Mouse (Mus musculus) MEL (cell line): ENCODE results near the gene Cdyl. TPM values are rescaled to one million over a fixed set of nuclear protein-coding genes. Genes with fewer than 3 reads are reported as not detected.

Source experiments
- DNase-seq: peaks from one replicate; pipeline ENCODE4 v3.0.0; 2011; ENCODE audit warnings: low read depth, low spot score
- H3K27ac ChIP-seq: 2 replicates; pipeline ENCODE4 v1.5.1; 2012; ENCODE audit warnings: low read depth, mild to moderate bottlenecking, control low read depth, low read length, moderate library complexity; ENCODE audit not compliant: control insufficient read depth
- H3K27me3 ChIP-seq, 2 experiments: fragments of 150-350 bp in 1 of 2; sonication (generic) in 1 of 2; 2 replicates each; pipeline ENCODE4 v1.6.1; 2012; ENCODE audit warnings: low read length in 2 of 2, mild to moderate bottlenecking in 2 of 2, improper control_type of control experiment in 1 of 2, moderate library complexity in 1 of 2; ENCODE audit not compliant: insufficient read depth in 2 of 2, control insufficient read depth in 1 of 2
- H3K36me3 ChIP-seq, 2 experiments: 2 replicates each; pipeline ENCODE4 v1.6.1; 2012 to 2014; ENCODE audit warnings: low read length in 2 of 2, improper control_type of control experiment in 1 of 2, inconsistent platforms in 1 of 2, mild to moderate bottlenecking in 1 of 2; ENCODE audit not compliant: insufficient read depth in 2 of 2, control insufficient read depth in 1 of 2
- H3K4me1 ChIP-seq, 2 experiments: fragments of 150-350 bp in 1 of 2; sonication (generic) in 1 of 2; 2 replicates each; pipeline ENCODE4 v1.6.1; 2012; ENCODE audit warnings: low read length in 2 of 2, improper control_type of control experiment in 1 of 2, mild to moderate bottlenecking in 1 of 2; ENCODE audit not compliant: insufficient read depth in 2 of 2, control insufficient read depth in 1 of 2
- H3K4me3 ChIP-seq, 2 experiments: fragments of 150-350 bp in 1 of 2; sonication (generic) in 1 of 2; 2 replicates each; pipeline ENCODE4 v1.5.1; 2012; ENCODE audit warnings: low read depth in 2 of 2, low read length in 2 of 2, mild to moderate bottlenecking in 2 of 2, moderate library complexity in 2 of 2, control low read depth in 1 of 2, improper control_type of control experiment in 1 of 2; ENCODE audit not compliant: control insufficient read depth in 1 of 2, insufficient read depth in 1 of 2
- H3K79me2 ChIP-seq: 2 replicates; pipeline ENCODE4 v1.6.1; 2012; ENCODE audit warnings: mild to moderate bottlenecking, low read length, moderate library complexity; ENCODE audit not compliant: control insufficient read depth, poor library complexity, insufficient read depth
- H3K9ac ChIP-seq: 2 replicates; pipeline ENCODE4 v1.6.1; 2012; ENCODE audit warnings: low read depth, mild to moderate bottlenecking, control low read depth, low read length, moderate library complexity; ENCODE audit not compliant: control insufficient read depth, poor library complexity, severe bottlenecking
- H3K9me3 ChIP-seq: fragments of 150-350 bp; sonication (generic); replicated peaks from 2 replicates; pipeline ENCODE4 v1.6.1; 2012; ENCODE audit warnings: mild to moderate bottlenecking, low read length, improper control_type of control experiment, moderate library complexity; ENCODE audit not compliant: insufficient read depth
- BHLHE40 ChIP-seq: IDR thresholded peaks from 2 replicates; pipeline ENCODE4 v1.6.1; 2012; ENCODE audit warnings: low read depth, mild to moderate bottlenecking, inconsistent platforms, low read length, improper control_type of control experiment, borderline replicate concordance
- CHD1 ChIP-seq: IDR thresholded peaks from 2 replicates; pipeline ENCODE4 v1.6.1; 2012; ENCODE audit warnings: low read depth, mild to moderate bottlenecking, inconsistent platforms, low read length, improper control_type of control experiment
- ETS1 ChIP-seq: IDR thresholded peaks from 2 replicates; pipeline ENCODE4 v1.6.1; 2012; ENCODE audit warnings: low read depth, mild to moderate bottlenecking, inconsistent platforms, low read length, improper control_type of control experiment, moderate library complexity
- GABPA ChIP-seq: IDR thresholded peaks from 2 replicates; pipeline ENCODE4 v1.6.1; 2012; ENCODE audit warnings: low read depth, mild to moderate bottlenecking, inconsistent platforms, low read length, improper control_type of control experiment, moderate library complexity
- GATA1 ChIP-seq: IDR thresholded peaks from 2 replicates; pipeline ENCODE4 v1.6.1; 2011; ENCODE audit warnings: low read depth, low read length, improper control_type of control experiment
- HCFC1 ChIP-seq: IDR thresholded peaks from 2 replicates; pipeline ENCODE4 v1.6.1; 2012; ENCODE audit warnings: low read depth, mild to moderate bottlenecking, inconsistent platforms, low read length, improper control_type of control experiment, moderate library complexity
- JUND ChIP-seq: IDR thresholded peaks from 2 replicates; pipeline ENCODE4 v1.6.1; 2011; ENCODE audit warnings: low read depth, mild to moderate bottlenecking, improper control_type of control experiment, low read length
- MAFK ChIP-seq: IDR thresholded peaks from 2 replicates; pipeline ENCODE4 v1.6.1; 2011; ENCODE audit warnings: low read depth, mild to moderate bottlenecking, low read length, improper control_type of control experiment, borderline replicate concordance
- MAX ChIP-seq: IDR thresholded peaks from 2 replicates; pipeline ENCODE4 v1.6.1; 2011; ENCODE audit warnings: low read length, improper control_type of control experiment
- MAZ ChIP-seq: IDR thresholded peaks from 2 replicates; pipeline ENCODE4 v1.6.1; 2012; ENCODE audit warnings: low read depth, mild to moderate bottlenecking, inconsistent platforms, low read length, improper control_type of control experiment
- MXI1 ChIP-seq: IDR thresholded peaks from 2 replicates; pipeline ENCODE4 v1.6.1; 2011; ENCODE audit warnings: mild to moderate bottlenecking, low read depth, low read length, improper control_type of control experiment
- MYC ChIP-seq: IDR thresholded peaks from 2 replicates; pipeline ENCODE4 v1.6.1; 2011; ENCODE audit warnings: low read depth, mild to moderate bottlenecking, low read length, improper control_type of control experiment, moderate library complexity
- NELFE ChIP-seq: IDR thresholded peaks from 2 replicates; pipeline ENCODE4 v1.6.1; 2011; ENCODE audit warnings: low read depth, low read length, improper control_type of control experiment
- POLR2AphosphoS2 ChIP-seq: IDR thresholded peaks from 2 replicates; pipeline ENCODE4 v1.6.1; 2011; ENCODE audit warnings: low read length, improper control_type of control experiment
- SIN3A ChIP-seq: IDR thresholded peaks from 2 replicates; pipeline ENCODE4 v1.6.1; 2012; ENCODE audit warnings: low read length, improper control_type of control experiment, inconsistent platforms
- USF1 ChIP-seq: IDR thresholded peaks from 2 replicates; pipeline ENCODE4 v1.6.1; 2014; ENCODE audit warnings: low read depth, mild to moderate bottlenecking, inconsistent platforms, low read length, improper control_type of control experiment, moderate library complexity
- USF2 ChIP-seq, 2 experiments: IDR thresholded peaks; 2 replicates each; pipeline ENCODE4 v1.6.1; 2011 to 2012; ENCODE audit warnings: improper control_type of control experiment in 2 of 2, low read length in 2 of 2, borderline replicate concordance in 1 of 2, inconsistent platforms in 1 of 2, low read depth in 1 of 2, mild to moderate bottlenecking in 1 of 2; ENCODE audit not compliant: insufficient read depth in 1 of 2
- ZKSCAN1 ChIP-seq: IDR thresholded peaks from 2 replicates; pipeline ENCODE4 v1.6.1; 2012; ENCODE audit warnings: low read depth, mild to moderate bottlenecking, inconsistent platforms, low read length, improper control_type of control experiment, moderate library complexity
- ZNF384 ChIP-seq: IDR thresholded peaks from 2 replicates; pipeline ENCODE4 v1.6.1; 2012; ENCODE audit warnings: low read depth, mild to moderate bottlenecking, inconsistent platforms, low read length, improper control_type of control experiment
- polyA plus RNA-seq, 2 experiments: library from polyadenylated mRNA; stranded (reverse) in 1 of 2; unstranded in 1 of 2; fragments of >175 nt in 1 of 2; fragments of >200 nt in 1 of 2; gene quantifications; 2 replicates each; pipeline versions ENCODE4 v1.2.1 to v1.2.4; 2012; ENCODE audit warnings: low replicate concordance in 2 of 2, low read depth in 1 of 2; ENCODE audit not compliant: insufficient read length in 2 of 2, insufficient read depth in 1 of 2, missing spikeins in 1 of 2
- total RNA-seq: library from RNA; depleted of rRNA; stranded (reverse); fragments of 300-350 nt; gene quantifications from 2 replicates; pipeline ENCODE4 v1.2.3, GENCODE M21; 2012

Cdyl gene
- total and polyA plus RNA-seq, 3 experiments = 8.9 to 32.2 TPM; not detected in 1

DNA sequence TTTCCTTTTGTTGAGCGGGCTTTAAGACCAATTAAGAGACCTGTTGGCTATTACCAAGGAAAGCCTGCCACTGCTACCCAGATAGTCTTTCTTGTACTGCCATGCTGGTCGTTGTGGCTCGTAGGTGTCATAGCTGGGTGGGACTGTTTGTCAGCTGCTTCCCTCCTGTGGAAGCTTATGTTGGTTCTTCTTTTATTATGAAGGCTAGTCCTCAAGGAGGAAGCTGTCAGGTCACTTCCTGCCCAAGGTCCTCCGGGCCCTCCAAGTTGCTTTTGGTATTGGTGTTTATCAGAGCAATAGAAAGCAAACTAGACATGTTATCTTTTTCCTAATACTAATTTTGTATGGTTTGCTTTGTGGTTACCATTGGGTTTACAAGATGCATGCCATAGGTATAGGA lies 89.6 kb downstream of the Cdyl start:
- Histone ChIP-seq H3K4me3 (no peak overlapping the region), H3K27me3 (no peaks in the 10 kb centered on the region), H3K27ac (peak overlapping the region; percentile 71), H3K9me3 (no peaks in the 10 kb centered on the region; the same call in 1 of the 2 replicates), H3K79me2 (peaks cover 86% of the 10 kb centered on the region), H3K4me1 (peaks cover 19 to 37% of the 10 kb centered on the region in 2 experiments), H3K9ac (no peak overlapping the region), H3K36me3 (peaks cover 0 to 51% of the 10 kb centered on the region in 2 experiments; a peak in 2 of 4 replicates)
- 0 out of 2 replicates have a peak, but pooled peaks have one; percentile 29 for TF ChIP-seq HCFC1
- TF ChIP-seq MAZ = no peak
- TF ChIP-seq ETS1 = peak; percentile 37; the same call in 1 of the 2 replicates
- no peak for TF ChIP-seq GATA1
- no peak for TF ChIP-seq POLR2AphosphoS2
- TF ChIP-seq NELFE = no peak
- TF ChIP-seq JUND = no peak
- no peak for TF ChIP-seq GABPA
- DNase-seq = peak; percentile 75

DNA sequence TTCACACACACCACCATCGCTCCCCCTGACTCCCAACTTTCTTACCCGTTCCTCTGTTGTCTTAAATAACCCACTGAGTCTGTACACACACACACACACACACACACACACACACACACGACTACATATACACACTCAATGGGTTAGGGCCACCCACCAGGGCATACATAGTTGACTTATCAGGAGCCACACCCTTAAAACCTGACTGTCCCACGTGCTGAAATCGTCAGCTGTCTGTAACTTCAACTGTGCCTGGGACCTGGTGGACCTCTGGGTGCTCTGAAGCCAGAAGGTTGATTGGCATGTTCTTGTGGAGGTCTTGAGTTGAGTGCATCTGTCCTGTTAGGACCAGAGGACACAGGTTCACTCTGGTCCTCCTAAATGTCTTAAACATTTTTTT lies 90.0 kb downstream of the Cdyl start:
- H3K4me3 ChIP-seq = no peak overlapping the region
- peaks cover 24 to 42% of the 10 kb centered on the region in 2 experiments for H3K4me1 ChIP-seq
- H3K79me2 ChIP-seq = peaks cover 86% of the 10 kb centered on the region
- peak; percentile 45 for DNase-seq
- H3K27ac ChIP-seq = peak overlapping the region; percentile 52
- no peak overlapping the region for H3K9ac ChIP-seq
- TF ChIP-seq ETS1 = peak; percentile 43; the same call in 1 of the 2 replicates
- TF ChIP-seq MYC = no peak
- peak; percentile 73 for TF ChIP-seq MXI1
- TF ChIP-seq USF1 = peak; percentile 55
- TF ChIP-seq HCFC1 = 0 out of 2 replicates have a peak, but pooled peaks have one; percentile 4
- peak; percentile 19; the same call in 1 of the 2 replicates for TF ChIP-seq SIN3A
- no peak for TF ChIP-seq ZNF384
- no peak for TF ChIP-seq ZKSCAN1
- no peak for TF ChIP-seq MAFK
- TF ChIP-seq MAX = peak; percentile 51
- peak; percentile 73; the same call in 1 of the 2 replicates for TF ChIP-seq BHLHE40
- 0 out of 4 replicates have a peak, but pooled peaks of 1 of the 2 experiments have one; percentile 4 for TF ChIP-seq USF2 (IDR thresholded peaks at IDR 0.05; ENCODE audit: borderline replicate concordance in 1 of 2, insufficient read depth in 1 of 2, low read depth in 1 of 2, low read length in 2 of 2)
- TF ChIP-seq CHD1 = no peak
- no peaks in the 10 kb centered on the region; the same call in 1 of the 2 replicates for H3K9me3 ChIP-seq
- no peaks in the 10 kb centered on the region for H3K27me3 ChIP-seq
- H3K36me3 ChIP-seq = peaks cover 0 to 53% of the 10 kb centered on the region in 2 experiments; a peak in 2 of 4 replicates
